Mouse (Mus musculus): ENCODE results near the gene Taf1c.

Taf1c gene

DNA sequence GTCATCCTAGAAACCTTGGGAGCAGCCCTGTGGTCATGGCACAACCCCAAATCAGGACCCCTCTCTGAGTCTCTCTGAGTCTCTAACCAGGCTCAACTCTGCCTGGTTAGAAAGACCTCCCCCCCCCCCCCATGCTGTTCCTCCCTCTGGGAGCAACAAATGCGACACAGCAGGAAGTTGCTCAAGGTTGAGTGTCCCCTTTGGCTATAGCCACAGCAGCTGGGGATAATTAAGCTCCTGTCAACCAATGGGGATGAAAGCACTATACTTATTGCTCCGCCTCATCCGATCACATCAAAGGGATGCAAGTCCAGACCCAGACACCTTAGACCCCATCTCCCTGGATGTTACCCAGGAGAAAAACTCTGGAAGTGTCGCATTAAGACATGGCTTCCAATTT is 17.5 kb upstream of the Taf1c start:
- no peak for DNase-seq

DNA sequence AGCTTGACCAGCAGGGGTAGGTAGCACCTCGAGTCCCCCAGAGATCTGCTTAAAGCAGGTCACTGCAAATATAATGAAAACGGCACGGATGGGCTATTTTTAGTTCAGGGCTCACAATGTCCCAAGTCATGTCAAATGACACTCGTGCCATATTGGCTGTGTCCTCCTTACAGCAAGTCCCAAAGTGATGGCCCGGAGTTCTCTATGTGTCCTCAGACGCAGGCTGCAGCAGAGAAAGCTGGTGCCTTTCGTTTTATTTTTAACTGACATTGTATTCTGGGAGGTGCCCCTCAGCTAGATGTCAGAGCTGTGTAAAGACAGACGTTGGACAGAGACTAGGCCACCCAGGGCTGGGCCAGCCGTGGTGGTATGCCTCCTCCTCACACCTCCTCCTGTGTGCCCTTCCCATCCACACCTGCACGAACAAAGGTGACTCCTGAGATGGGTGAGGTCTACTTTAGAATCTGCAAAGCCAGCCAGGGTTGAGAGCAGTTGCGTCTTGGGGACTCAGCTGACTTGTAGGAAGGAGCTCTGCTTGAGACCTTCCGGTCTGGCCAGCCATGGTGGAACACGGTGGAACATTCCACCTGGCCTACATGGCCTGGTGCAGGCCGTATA is 15.9 kb upstream of the Taf1c start:
- no peak for DNase-seq

DNA sequence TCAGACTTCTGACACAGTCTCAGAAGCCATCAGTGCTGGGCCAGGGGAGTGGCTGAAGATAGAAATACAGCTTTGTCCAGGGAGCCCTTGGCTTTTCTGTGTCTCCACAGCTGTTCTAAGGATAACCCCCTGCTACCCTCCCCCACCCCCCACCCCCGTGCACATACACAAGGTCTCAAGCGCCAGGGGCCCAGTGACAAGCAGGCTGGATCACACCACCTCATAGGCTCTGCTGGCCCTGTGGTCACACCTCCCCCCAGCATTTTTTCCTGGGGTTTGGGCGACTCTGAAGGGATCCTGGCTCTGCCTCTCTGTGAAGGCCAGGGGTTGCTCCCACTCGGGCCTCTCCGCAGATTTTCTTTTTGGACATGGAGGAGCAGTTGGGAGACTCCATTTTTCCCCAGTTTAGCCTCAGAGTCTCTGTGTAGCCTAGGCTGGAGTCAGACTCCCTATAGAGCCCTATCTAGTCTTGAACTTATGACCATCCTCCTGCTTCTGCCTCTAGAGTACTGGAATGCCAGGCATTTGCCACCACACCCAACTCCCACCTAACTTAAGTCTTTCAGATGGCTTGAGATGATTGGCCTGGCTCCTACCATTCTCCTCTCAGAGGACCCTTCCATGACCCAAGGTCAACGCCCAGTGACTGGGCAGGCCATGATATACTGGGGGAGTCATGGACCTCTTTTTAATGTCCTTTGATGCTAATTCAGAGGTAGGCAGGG is 15.3 kb upstream of the Taf1c start:
- no peak for DNase-seq

DNA sequence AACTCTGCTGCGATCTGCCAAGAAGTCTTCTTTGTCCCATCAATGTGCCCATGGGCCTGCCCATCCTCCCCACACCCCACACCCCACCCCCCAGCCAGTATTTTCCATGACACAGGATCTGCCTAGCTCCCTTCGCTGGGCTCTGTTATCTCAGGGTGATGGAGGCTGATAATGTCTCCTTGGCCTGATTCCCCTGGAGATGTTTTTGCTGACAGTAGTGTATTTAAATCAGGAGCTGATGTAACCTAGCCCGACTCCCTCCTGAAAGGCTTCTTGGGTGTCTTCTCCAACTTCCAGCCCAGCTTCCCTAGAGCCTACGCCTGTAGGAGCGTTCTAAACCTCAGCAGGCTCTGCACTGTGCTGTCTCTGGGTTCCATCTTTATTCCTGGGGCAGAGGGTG is 13.9 kb upstream of the Taf1c start:
- DNase-seq = no peak

DNA sequence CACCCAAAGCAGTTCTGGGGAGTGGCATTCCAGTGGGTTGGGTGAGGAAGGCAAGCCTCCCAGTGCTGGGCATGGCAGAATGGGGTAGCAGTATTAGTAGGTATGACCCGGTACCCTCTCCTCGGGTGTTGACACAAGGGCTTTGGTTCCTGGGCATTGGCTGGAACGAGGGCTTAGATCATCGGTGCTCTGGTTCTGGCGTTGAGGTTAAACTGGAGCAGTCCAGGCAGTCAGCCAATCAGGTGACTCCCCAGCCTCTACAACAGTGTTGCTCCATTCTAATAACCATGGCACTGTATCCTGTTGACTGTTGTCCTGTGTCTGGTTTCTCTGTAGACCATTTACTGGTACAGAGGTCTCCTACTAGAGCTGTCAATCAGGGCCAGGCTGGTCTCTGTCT is 12.6 kb upstream of the Taf1c start:
- DNase-seq = no peak

DNA sequence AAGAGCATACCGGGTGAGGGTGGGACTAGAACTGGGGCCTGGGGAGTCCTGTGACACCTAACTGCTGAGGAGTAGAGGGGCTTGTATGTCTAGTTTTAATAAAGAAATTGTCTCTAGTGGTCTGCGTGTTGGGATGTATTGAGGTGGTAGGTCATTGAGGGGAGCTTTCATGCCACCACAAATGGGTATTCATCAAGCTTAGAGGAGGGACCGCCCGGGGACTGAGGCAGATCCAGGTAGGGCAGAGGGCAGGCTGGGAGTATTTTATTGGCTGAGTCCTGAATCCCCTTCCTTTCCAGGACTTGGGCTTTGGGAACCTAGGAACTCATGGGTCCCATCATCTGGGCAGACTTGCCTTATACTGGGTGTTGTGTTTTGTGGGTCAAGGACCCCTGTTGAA is 11.8 kb upstream of the Taf1c start:
- DNase-seq = no peak

DNA sequence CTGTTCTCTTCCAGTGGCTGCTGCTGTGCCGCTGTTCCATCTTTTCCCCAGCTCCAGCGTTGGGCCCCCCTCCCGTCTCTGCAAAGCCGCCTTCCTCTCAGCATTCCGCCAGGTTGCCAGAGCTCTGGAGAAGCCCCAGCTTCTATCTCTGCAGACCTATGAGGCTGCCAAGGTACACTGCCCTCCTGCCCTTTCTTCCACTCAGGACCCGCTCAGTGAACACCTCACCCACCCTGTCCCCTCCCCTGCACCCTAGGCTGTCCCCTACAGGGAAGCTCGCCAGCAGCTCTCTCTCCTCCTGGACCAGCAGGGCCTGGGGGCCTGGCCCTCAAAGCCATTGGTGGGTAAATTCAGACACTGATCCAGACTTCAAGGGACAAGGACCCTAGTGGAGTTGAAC is 11.3 kb upstream of the Taf1c start:
- DNase-seq = no peak

DNA sequence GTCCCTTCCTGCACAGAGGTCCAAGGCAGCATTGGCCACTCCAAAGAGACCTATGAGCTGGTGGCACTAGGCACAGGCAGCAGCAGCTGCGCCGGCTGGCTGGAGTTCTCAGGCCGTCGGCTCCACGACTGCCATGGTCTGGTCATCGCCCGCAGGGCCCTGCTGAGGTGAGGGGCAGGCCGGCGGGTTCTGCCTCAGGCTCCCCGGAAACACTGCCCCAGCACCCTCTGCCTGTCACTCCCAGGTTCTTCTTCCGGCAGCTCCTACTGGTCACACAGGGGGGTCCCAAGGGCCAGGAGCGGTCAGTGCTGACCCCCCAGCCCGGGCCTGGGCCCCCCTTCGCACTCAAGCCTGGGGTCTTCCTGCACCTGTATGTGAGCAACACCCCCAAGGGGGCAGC is 10.1 kb upstream of the Taf1c start:
- DNase-seq = no peak

DNA sequence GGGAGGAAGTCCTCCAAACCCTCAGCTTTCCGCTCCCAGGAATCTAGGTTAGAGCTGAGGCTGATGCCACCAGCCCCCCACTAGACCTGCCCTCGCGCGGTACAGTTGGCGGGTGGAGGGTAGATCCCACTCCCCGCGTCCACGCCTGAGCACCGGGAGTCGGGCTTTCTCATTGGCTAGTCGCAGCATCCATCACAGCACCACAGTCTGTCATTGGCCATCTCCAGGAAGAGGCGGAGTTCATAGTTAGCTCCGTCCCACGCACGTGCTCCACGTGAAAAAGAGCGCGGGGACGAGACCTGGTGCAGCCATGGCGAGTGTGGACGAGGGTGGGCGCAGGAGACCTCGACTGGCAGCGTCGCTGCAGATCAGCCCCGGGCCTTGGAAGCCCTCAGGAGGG is 7.4 kb upstream of the Taf1c start, which contains the start of gene Adad2:
Gene Adad2 (plus strand): TSS at position 277 of the 400 bp plus-strand sequence.
- DNase-seq = no peak

DNA sequence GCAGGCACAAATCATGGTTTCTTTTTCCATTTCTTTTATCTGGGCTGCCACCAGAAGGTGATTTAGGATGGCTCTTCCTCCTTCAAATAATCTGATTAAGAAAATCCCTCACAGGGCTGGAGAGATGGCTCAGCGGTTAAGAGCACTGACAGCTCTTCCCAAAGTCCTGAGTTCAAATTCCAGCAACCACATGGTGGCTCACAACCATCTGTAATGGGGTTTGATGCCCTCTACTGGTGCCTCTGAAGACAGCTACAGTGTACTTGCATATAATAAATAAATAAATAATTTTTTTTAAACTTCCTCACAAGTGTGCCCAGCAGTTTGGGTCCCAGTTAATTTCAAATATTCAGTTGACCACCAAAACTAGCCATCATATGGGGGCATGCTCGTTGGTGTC is 1.2 kb upstream of the Taf1c start:
- DNase-seq = no peak

DNA sequence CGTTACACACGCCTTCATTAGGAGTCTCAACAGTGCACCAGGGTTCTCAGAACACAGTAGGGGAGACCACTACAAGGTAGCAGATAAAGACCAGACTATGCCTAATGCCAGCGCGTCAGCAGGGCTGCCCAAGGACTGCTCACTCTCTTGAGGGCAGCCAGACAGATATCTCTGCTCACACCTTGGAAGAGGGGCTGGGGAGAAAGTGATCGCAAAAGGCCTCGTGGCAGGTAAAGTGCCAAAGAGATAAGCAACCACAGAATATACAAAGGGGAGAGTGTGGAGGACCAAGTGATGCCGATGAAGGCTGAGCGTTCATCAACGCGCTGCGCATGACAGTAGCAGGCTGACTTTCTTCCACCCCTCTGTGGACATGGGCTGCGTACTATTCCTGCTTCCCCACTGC is 621 bp downstream of the Taf1c start:
- DNase-seq = no peak

DNA sequence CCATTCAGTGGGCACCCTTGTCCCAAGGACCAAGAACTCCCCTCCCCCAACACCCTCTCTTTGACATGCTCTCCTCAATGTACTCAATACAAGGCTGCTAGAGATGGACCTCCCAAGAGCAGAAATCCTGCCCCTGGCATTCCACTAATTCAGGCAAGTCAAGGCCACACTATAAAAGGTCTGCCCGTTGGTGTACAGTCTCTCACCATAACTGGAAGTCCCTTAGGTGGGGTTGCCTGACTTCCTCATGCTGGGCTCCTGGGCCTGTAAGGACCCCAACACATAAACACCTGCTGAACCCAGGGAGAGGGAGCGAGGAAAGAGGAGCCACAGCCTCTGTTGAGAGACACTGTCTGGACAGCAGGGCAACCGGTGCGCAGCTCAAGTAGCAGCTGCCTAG is 1.3 kb downstream of the Taf1c start:
- DNase-seq = no peak

DNA sequence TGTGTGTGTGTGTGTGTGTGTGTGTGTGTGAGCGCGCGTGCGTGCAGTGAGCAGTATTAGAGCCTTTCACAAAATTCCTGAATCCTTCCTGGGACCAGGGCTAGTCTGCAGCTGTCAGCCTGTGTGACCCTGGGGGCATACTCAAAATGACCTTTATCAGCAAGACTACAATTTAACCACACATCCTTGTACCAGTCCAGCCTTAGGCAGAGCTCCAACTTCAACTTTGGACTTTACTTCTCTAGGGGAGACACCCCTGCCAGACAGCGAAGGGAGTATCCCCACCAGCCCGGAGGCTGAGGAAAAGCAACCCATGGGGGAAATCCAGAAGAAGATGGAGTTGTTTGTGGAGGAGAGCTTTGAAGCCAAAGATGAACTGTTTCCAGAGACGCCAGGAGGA is 13.6 kb downstream of the Taf1c start:
- no peak for DNase-seq

DNA sequence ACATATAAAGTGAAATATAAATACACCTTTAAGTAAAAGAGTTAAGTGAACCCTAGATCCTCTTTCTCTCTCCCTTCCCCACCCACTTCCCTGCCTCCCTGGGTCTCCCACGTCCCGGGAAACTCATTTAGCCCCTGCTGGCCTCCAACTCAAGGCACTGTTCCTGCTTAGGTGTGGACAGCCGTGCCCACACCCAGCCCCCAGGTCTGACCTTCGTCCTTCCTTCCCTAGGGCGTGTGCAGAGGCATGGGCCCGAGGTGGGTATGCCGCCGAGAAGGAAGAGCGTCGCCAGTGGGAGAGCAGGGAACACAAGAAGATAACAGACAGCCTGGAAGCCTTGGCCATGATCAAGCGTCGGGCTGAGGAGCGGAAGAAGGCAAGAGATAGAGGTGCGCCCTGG is 14.7 kb downstream of the Taf1c start:
- DNase-seq = no peak

DNA sequence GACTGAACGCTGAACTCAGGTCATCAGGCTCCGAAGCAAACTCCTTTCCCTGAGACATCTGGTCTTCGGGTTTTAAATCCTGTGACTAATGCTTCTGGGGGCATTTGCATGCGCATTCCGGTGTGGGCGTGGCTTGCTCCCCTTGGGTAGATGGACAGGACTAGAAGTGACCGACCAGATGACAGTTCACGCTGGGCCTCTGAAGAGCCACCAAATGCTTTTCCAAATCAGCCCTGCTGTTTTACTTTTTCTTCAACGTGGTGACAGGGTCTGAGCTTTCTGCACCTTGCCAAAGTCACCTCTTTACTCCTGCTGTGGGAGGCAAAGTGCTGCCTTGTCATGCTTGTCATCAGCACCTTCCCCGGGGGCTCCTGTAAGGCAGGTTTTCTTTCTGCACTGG is 16.2 kb downstream of the Taf1c start:
- DNase-seq = no peak

DNA sequence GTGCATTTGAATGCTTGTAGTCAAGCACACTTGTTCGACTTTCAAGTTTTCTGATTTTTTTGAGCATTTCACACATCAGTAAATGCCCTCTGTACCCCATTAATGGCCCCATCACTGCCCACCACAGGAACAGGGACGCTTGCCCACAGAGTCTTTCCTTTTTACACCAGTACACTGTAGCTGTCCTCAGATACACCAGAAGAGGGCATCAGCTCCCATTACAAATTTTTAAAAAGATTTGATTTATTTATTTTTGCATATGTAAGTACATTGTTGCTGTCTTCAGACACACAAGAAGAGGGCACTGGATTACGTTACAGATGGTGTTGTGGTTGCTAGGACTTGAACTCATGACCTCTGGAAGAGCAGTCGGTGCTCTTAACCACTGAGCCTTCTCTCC is 16.7 kb downstream of the Taf1c start:
- no peak for DNase-seq

DNA sequence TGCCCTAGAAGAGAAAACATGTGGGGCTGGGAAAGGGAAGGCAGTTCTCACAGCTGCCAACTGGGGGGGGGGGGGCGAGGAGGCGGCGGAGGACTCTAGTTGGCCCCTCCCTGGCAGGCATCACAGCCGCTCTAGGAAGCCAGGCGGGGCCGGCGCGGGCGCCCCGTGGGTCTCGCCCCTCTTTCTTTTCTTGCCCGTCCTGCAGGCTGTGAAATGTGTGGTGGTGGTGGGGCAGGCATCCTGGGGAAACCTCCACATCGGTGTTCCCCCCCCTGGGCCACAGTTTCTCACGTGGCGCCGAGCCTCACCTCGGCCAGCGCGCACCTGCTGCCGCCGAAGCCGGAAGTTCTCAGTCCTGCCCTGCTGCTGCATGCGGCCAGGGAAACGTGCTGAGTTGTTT is 19.1 kb downstream of the Taf1c start:
- DNase-seq = no peak

DNA sequence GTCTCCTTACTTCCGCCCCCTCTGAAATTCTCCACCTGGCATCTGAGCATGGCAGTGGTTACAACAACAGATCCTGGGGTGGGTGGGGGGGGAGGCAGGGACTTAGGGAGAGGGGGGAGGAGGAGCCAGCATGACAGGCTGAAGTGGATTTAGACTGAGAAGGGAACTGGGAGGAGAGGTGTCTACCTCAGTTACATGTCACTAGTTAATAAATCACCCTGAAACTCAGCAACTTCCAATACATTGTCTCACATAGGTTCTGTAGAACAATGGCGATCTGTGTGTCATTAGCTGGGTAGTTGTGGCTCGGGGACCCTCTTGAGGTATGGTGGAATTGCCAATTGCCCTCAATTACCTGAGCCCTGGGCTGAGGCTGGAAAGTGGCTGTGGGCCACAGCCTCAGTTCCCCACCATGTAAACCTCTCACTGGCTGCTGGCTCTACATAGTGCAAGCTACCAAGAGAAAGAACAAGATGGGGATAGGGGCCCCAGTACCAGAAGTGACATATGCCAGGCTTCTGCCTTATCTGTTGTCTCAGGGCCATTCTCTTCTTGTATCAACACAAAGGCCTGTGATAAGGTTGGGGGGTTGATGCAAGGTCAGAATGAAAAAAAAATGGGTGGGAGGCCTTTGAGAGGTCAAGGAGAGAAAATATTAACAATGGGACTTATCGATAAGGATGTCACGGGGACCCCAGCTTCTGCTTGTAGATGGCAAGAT is 24.4 kb downstream of the Taf1c start:
- DNase-seq = no peak

DNA sequence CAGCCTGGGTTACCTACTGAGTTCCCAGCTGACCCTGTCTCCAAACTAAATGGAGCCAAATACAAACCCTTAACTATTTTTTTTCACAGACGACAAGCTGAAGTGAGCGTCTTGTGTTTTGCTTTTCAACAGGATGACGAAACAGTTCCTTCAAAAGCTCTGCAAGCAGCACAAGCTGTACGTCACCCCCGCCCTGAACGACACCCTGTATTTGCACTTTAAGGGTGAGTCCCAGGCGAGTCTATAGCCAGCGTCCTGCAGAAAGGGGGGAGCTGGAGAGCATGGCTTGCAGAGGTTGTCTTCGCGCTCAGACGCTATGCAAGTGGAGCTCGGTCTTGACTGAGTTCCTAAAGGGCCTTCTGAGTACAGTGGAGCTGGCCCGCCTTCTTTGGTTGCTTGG is 25.9 kb downstream of the Taf1c start:
- DNase-seq = no peak

DNA sequence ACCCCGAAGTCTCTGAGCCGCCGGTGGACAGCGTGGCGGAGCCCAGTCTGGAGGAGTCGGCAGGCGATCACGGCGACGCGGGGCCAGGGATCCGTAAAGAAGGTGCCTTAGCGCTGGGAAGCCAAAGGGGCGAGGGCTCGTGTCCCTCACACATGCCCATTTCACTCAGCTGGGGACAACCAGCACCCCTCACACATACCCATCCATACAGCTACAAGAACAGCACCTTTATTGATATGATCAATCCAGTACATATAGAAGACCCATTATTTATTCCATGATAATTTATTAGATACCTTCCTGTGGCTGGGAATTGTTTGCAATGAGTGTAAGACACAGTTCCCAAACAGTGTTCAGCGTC is 29.7 kb downstream of the Taf1c start:
- no peak for DNase-seq

DNA sequence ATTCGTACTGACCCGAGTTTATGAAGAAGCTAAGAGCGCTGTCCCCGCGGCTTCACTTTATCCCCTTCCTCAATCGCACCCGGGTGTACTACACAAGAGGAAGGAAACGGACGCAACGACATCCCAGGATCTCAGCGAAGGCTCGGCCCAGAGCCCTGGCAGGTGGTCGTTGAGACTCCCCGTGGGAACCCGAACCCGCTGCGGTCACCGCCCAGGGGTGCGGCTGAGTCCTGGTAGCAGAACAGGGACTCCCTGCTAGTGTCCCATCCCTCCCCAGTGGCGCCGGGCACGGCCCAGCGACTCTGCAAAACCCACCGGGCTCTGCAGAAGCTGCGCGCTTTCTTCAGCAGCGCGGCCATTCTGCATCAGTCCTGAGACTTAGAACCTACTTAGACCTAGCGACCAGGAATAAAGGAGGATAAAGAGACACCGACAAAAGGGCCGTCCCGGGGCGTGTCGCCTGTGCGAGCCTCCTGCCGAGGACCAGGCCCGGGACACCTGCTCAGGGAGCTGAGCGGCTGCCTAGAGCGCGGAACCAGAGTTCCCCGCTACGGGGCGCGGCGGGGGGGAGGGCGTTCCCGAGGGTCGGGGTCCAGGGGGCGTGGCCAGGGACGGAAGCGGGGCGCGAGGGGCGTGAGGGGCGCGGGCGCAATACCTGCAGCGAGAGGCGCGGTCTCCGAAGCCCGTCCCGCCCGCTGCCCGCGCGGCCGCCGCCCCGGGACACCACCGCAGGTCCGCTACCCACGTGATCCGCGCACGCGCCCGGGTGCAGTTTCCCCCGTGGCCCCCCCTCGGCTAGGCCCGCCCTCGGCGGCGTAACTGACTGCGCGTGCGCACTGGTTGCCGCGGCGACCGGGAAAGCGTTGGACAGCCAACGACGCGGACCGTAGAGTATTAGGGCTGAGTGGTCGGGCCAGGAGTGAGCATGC is 30.3 kb downstream of the Taf1c start, which contains the start of the genes Hsdl1 and Dnaaf1:
Gene Hsdl1 (minus strand): TSS at position 747 of the 929 bp plus-strand sequence.
Gene Dnaaf1 (plus strand): TSS at position 799 of the 929 bp plus-strand sequence.
- peak; percentile 95 to 99 for DNase-seq

DNA sequence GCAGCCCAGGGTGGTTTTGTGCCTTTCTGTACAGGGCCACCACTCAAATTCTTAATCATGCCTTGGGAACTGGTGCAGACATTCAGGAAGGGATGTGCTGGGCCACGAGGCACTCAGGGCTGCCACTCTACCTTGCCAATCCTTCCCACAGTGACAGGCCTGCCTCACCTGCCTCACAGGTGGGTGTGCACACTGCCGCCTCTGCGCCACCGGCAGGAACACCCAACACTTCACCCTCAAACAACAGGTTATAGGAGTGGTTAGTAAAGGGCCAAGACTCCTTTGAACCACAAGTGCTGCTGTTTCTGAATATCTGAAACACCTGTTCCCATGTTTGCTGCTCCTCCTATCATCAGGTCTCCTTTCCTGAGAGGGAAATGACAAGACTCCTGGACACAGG is 32.6 kb downstream of the Taf1c start:
- DNase-seq = no peak

DNA sequence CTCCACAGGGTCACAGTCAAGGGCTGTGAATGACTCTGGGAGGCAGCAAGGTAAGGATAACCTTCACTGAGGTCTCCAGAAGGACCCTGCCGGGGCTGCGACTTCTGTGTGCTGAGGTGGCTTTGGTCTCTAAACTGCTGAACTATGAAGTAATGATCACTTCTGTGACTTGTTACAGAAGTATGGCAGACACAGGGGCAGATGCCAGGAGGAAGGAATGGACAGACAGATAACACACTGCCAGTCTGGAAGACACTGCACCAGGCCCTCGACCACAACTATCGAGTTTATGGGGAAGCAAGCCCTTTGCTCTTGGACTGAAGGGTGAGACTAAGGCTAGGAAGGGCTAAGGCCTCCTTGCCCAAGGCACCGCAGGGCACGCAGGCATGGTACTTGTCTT is 33.9 kb downstream of the Taf1c start:
- DNase-seq = no peak
